Mouse (Mus musculus): ENCODE results near the gene Zcchc3.

Zcchc3 gene

GRCm38 (mm10) chr2:152410971-152411371, 3.9 kb downstream of the Zcchc3 start:
- in situ Hi-C loops (cut with MboI, MseI): no loop called here

DNA sequence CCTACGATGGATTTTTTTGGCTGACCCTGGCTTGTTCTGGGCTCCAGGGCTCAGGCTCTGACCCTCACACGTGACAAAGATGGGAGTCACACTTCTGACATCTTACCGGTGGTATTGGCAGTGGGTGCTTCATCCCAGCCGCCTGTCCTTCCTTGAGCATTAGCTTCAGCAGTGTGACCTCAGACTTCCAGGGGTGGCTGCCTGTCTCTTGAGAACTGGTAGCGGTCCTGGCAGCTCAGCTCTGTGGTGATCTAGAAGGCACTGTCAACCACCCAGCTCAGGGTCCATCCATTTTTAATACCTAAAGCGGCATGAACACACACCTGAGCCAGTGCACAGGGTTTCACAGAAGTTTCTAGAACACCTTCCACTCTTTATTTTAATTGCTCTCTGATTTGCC, 5.0 kb downstream of the Zcchc3 start:
- in situ Hi-C loops (cut with MboI, MseI): no loop called here

GRCm38 (mm10) chr2:152406126-152406525, 8.7 kb downstream of the Zcchc3 start:
- in situ Hi-C loops (cut with MboI, MseI): no loop called here

- in situ Hi-C loops (cut with MboI, MseI): no loop called here
Observed at GRCm38 (mm10) chr2:152399122-152399542, 15.7 kb downstream of the Zcchc3 start.

DNA sequence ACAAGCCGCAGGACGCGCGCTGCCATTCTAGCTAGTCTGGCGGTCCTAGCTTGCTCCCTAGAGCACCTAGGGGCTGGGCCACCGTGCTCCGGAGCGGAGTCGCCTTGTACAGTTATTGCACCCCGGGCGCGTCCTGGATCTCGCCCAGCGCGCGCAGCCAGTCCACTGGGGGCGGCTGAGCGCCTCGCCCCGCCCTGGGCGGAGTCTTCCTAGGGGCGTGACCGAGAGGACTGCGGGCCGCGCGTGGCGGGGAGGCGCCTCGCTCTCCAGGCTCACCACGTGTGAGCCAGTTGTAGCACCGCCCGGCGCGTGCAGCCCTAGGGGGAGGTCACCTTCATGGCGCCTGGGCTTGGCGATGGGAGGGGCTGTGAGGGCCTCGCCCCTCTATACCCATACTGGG, 16.1 kb downstream of the Zcchc3 start:
- in situ Hi-C loops (cut with MboI, MseI): no loop called here

GRCm38 (mm10) chr2:152397680-152398435, 17.0 kb downstream of the Zcchc3 start, which contains the start of gene Sox12:
Gene Sox12 (minus strand): TSS chr2:152398063.
- in situ Hi-C loops (cut with MboI, MseI): no loop called here

- in situ Hi-C loops (cut with MboI, MseI): no loop called here
Observed at GRCm38 (mm10) chr2:152397004-152397589, 17.7 kb downstream of the Zcchc3 start.

- in situ Hi-C loops (cut with MboI, MseI): no loop called here
Observed at GRCm38 (mm10) chr2:152396110-152397003, 18.5 kb downstream of the Zcchc3 start.

DNA sequence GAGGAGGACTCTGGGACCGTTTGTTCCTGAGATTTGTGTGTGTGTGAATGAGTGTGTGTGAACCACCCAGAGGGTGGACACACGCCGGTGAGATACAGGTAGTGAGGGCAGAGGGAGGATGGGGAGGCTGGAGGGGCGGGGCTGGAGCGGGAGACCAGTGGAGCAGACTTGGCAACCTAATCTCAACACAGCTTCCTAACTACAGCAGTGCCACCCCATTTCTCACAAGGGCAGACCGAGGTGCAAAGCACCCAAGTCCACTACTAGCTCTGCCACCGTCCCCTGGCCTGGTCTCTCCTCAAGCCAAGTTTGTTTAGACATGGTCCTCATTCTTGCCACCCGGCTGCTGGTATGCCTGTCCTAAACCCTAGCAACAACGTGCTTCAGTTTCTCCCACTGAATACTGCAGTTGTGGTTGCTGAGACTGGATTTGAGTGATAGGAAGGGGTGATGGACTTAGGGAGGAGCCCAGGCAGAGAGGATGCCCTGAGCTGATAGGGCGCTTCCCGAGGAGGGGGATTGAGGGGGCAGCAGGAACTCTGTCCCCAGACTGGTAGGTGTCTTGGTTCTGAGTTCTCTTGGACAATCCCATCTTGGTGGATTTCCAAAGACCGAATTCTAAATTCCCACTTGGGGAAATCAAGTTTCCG, 19.4 kb downstream of the Zcchc3 start:
- in situ Hi-C loops (cut with MboI, MseI): no loop called here

- in situ Hi-C loops (cut with MboI, MseI): no loop called here
Observed at GRCm38 (mm10) chr2:152393225-152394017, 21.4 kb downstream of the Zcchc3 start.

DNA sequence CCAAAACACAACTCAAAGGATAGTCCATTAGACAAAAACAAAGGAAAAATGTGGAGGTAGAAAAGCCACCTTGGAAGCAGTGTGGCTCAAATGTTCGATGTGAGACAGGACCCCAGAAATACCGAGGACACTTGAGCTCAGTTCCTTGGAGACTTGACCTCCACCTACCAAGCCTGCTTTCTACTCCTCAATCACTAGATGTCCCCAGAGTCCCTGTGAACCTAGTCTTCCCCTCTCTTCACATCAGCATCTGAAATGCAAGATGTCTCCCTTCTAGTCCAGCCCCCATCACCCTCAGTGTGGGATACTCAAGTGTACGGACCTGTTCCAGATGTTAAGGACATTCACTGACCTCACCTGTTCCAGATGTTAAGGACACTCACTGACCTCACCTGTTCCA, 22.0 kb downstream of the Zcchc3 start:
- in situ Hi-C loops (cut with MboI, MseI): no loop called here

DNA sequence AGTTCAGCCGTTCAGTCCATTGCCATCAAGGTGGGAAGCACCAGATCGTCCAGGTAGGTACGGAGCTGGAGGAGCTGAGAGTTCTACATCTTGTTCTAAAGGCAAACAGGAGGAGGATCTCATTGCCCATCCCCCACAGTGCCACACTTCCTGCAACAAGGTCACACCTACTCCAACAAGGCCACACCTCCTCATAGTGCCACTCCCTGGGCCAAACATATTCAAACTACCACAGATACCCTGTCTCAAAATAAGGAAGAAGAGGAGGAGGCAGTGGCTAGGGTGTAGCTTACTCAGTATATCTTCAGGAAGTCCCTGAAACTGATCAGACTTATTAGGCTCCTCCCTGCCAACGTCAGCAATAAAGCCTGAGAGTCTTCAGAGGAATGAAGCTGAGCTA, 30.6 kb downstream of the Zcchc3 start:
- in situ Hi-C loops (cut with MboI, MseI): no loop called here

GRCm38 (mm10) chr2:152376345-152376741, 38.5 kb downstream of the Zcchc3 start, which contains the start of gene Nrsn2:
Gene Nrsn2 (minus strand): TSS chr2:152376638.
- in situ Hi-C loops (cut with MboI, MseI): no loop called here

- in situ Hi-C loops (cut with MboI, MseI): no loop called here
Observed at GRCm38 (mm10) chr2:152375652-152376344, 39.0 kb downstream of the Zcchc3 start.

GRCm38 (mm10) chr2:152373547-152373946, 41.3 kb downstream of the Zcchc3 start:
- in situ Hi-C loops (cut with MboI, MseI): no loop called here

GRCm38 (mm10) chr2:152372661-152373060, 42.2 kb downstream of the Zcchc3 start:
- in situ Hi-C loops (cut with MboI, MseI): no loop called here

- in situ Hi-C loops (cut with MboI, MseI): no loop called here
Observed at GRCm38 (mm10) chr2:152372104-152372503, 42.7 kb downstream of the Zcchc3 start.

- in situ Hi-C loops (cut with MboI, MseI): no loop called here
Observed at GRCm38 (mm10) chr2:152368532-152369140, 46.2 kb downstream of the Zcchc3 start.

- in situ Hi-C loops (cut with MboI, MseI): no loop called here
Observed at GRCm38 (mm10) chr2:152367917-152368316, 46.9 kb downstream of the Zcchc3 start.
